Mouse (Mus musculus): ENCODE results near the gene Cnot10. TPM values are rescaled to one million over a fixed set of nuclear protein-coding genes. Genes with fewer than 3 reads are reported as not detected.

The Cnot10 gene
- total and polyA plus RNA-seq, 3 experiments, result 49.4 to 67.8 (median 58.3) TPM

DNA sequence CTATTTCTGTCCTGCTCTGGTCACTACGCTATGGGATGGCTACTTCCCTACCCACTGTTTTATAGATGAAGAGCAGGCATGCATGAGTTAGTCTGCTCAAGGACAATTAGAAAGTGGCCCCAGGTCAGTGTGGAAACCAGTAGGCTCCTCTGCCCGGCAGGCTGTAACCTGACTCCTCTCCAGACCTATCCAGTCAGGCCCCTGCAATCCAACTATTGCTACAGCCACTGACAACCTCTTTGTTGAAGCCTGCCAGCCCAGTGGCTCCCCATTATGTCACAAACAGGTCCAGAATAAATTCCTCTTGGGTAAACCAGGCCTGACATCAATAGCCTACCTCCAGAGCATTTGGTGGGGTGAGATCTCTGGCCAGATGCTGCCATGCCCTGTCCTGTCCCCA is 103.4 kb downstream of the Cnot10 start:
- Histone ChIP-seq H3K4me1 (ENCODE audit: control insufficient read depth in 1 of 2, insufficient read depth in 2 of 2) (peaks cover 12 to 23% of the 10 kb centered on the region in 2 experiments), H3K4me3 (replicated peaks in 1 of 3; ENCODE audit: low read depth in 2 of 3, low read length in 2 of 3, poor library complexity in 1 of 3) (no peak overlapping the region), H3K27me3 (replicated peaks) (no peaks in the 10 kb centered on the region), H3K9ac (ENCODE audit: insufficient read depth, low read depth) (no peak overlapping the region), H3K4me2 (ENCODE audit: insufficient read depth, low read depth, poor library complexity, severe bottlenecking) (no peak overlapping the region), H3K79me2 (replicated peaks; ENCODE audit: control insufficient read depth, extremely low read depth, insufficient read depth, poor library complexity, severe bottlenecking) (no peaks in the 10 kb centered on the region), H3K27ac (ENCODE audit: insufficient read depth, low read depth) (no peak overlapping the region), H3K36me3 (replicated peaks in 1 of 2; ENCODE audit: control insufficient read depth in 1 of 2, insufficient read depth in 1 of 2, low read length in 1 of 2) (no peaks in the 10 kb centered on the region), H3K9me3 (replicated peaks; ENCODE audit: low read length) (no peaks in the 10 kb centered on the region)
- in situ Hi-C loops (cut with MboI; ENCODE audit: low pct_ligation_motif_present, low pct_unique_long_range_greater_than_20kb, low sequenced_read_pairs) (no loop called here), dilution Hi-C loops (cut with MboI; ENCODE audit: extremely low pct_ligation_motif_present, extremely low pct_unique_long_range_greater_than_20kb, low sequenced_read_pairs) (no loop called here)
- no peak for DNase-seq (ENCODE audit: extremely low read depth)
- no peak for TF ChIP-seq KAT2A (IDR thresholded peaks at IDR 0.05; ENCODE audit: insufficient replicate concordance, low read length)
- TF ChIP-seq JUN (IDR thresholded peaks at IDR 0.05; ENCODE audit: insufficient read depth, low read depth, low read length), result no peak

Other genes with a start within 250 kb of the Cnot10 start
- gene Crtap, start 249.5 kb downstream of the Cnot10 start, total RNA-seq (2012; rRNA removed), result 13.8 and 17.8 TPM in 2 replicates
- 19.2 and 20.6 TPM in 2 replicates for gene Crtap, start 249.5 kb downstream of the Cnot10 start, total RNA-seq (2014; rRNA removed)
- gene Crtap, start 249.5 kb downstream of the Cnot10 start, polyA plus RNA-seq (2012; ENCODE audit: insufficient read length, low read depth), result 25.2 and 27.7 TPM in 2 replicates
- 33.9 and 40.7 TPM in 2 replicates for gene Glb1, start 239.1 kb downstream of the Cnot10 start, total RNA-seq (2012; rRNA removed)
- gene Glb1, start 239.1 kb downstream of the Cnot10 start, total RNA-seq (2014; rRNA removed), result 22.4 and 25.7 TPM in 2 replicates
- 32.4 and 35.4 TPM in 2 replicates for gene Glb1, start 239.1 kb downstream of the Cnot10 start, polyA plus RNA-seq (2012; ENCODE audit: insufficient read length, low read depth)
- gene Tmppe, start 239.1 kb downstream of the Cnot10 start, total RNA-seq (2012; rRNA removed), result 8.2 and 10.4 TPM in 2 replicates
- 2.4 and 3.2 TPM in 2 replicates for gene Tmppe, start 239.1 kb downstream of the Cnot10 start, total RNA-seq (2014; rRNA removed)
- 5.7 and 7.3 TPM in 2 replicates for gene Tmppe, start 239.1 kb downstream of the Cnot10 start, polyA plus RNA-seq (2012; ENCODE audit: insufficient read length, low read depth)
- gene Ccr4, start 135.3 kb downstream of the Cnot10 start, total RNA-seq (2012; rRNA removed), result 0.08 TPM in 2 replicates
- gene Ccr4, start 135.3 kb downstream of the Cnot10 start, total RNA-seq (2014; rRNA removed), result 0.36 and 0.55 TPM in 2 replicates
- 0.65 and 0.74 TPM in 2 replicates for gene Ccr4, start 135.3 kb downstream of the Cnot10 start, polyA plus RNA-seq (2012; ENCODE audit: insufficient read length, low read depth)
- not detected in 2 replicates for gene C130032M10Rik, start 124.5 kb downstream of the Cnot10 start, total RNA-seq (2012; rRNA removed)
- not detected in 2 replicates for gene C130032M10Rik, start 124.5 kb downstream of the Cnot10 start, total RNA-seq (2014; rRNA removed)
- not detected in 2 replicates for gene C130032M10Rik, start 124.5 kb downstream of the Cnot10 start, polyA plus RNA-seq (2012; ENCODE audit: insufficient read length, low read depth)
- under 0.01 and 0.04 TPM in 2 replicates for gene Trim71, start 75.8 kb downstream of the Cnot10 start, total RNA-seq (2012; rRNA removed)
- not detected in 2 replicates for gene Trim71, start 75.8 kb downstream of the Cnot10 start, total RNA-seq (2014; rRNA removed)
- gene Trim71, start 75.8 kb downstream of the Cnot10 start, polyA plus RNA-seq (2012; ENCODE audit: insufficient read length, low read depth), result 0.03 TPM in 1 of 2 replicates, not detected in the other
- 36.3 and 43.6 TPM in 2 replicates for gene Dync1li1, start 48.6 kb upstream of the Cnot10 start, total RNA-seq (2012; rRNA removed)
- gene Dync1li1, start 48.6 kb upstream of the Cnot10 start, total RNA-seq (2014; rRNA removed), result 57.0 and 63.5 TPM in 2 replicates
- 38.1 and 39.0 TPM in 2 replicates for gene Dync1li1, start 48.6 kb upstream of the Cnot10 start, polyA plus RNA-seq (2012; ENCODE audit: insufficient read length, low read depth)
- gene Cmtm6, start 90.9 kb upstream of the Cnot10 start, total RNA-seq (2012; rRNA removed), result 30.1 and 31.9 TPM in 2 replicates
- 39.2 and 39.5 TPM in 2 replicates for gene Cmtm6, start 90.9 kb upstream of the Cnot10 start, total RNA-seq (2014; rRNA removed)
- 38.0 and 38.5 TPM in 2 replicates for gene Cmtm6, start 90.9 kb upstream of the Cnot10 start, polyA plus RNA-seq (2012; ENCODE audit: insufficient read length, low read depth)
- 73.1 and 80.8 TPM in 2 replicates for gene Cmtm7, start 141.7 kb upstream of the Cnot10 start, total RNA-seq (2012; rRNA removed)
- 37.6 and 46.0 TPM in 2 replicates for gene Cmtm7, start 141.7 kb upstream of the Cnot10 start, total RNA-seq (2014; rRNA removed)
- 38.2 and 45.5 TPM in 2 replicates for gene Cmtm7, start 141.7 kb upstream of the Cnot10 start, polyA plus RNA-seq (2012; ENCODE audit: insufficient read length, low read depth)
- gene Cmtm8, start 204.0 kb upstream of the Cnot10 start, total RNA-seq (2012; rRNA removed), result 1.8 and 2.7 TPM in 2 replicates
- 1.4 and 1.6 TPM in 2 replicates for gene Cmtm8, start 204.0 kb upstream of the Cnot10 start, total RNA-seq (2014; rRNA removed)
- 4.1 and 4.4 TPM in 2 replicates for gene Cmtm8, start 204.0 kb upstream of the Cnot10 start, polyA plus RNA-seq (2012; ENCODE audit: insufficient read length, low read depth)

All from CH12.LX (cell line).